Mouse (Mus musculus) small intestine, adult 2 months (tissue): Measurements from ENCODE around the gene Prss22. TPM values are rescaled to one million over a fixed set of nuclear protein-coding genes. Genes with fewer than 3 reads are reported as not detected.

Experiments used
- H3K27ac ChIP-seq: fragments of 200-500 bp; 2 replicates; pipeline ENCODE4 v1.5.1; 2012; ENCODE audit warnings: low read depth, low read length, control low read depth, inconsistent platforms; ENCODE audit not compliant: insufficient read depth
- H3K27me3 ChIP-seq: fragments of 200-500 bp; 2 replicates; pipeline ENCODE4 v1.6.1; 2012; ENCODE audit warnings: mild to moderate bottlenecking, moderate library complexity, low read length, inconsistent platforms; ENCODE audit not compliant: control insufficient read depth, insufficient read depth
- H3K36me3 ChIP-seq: fragments of 200-500 bp; 2 replicates; pipeline ENCODE4 v1.6.1; 2012; ENCODE audit warnings: mild to moderate bottlenecking, low read length, control low read depth, inconsistent platforms; ENCODE audit not compliant: control insufficient read depth, insufficient read depth
- H3K4me1 ChIP-seq: fragments of 200-500 bp; 2 replicates; pipeline ENCODE4 v1.6.1; 2012; ENCODE audit warnings: low read length, inconsistent platforms, mixed read lengths; ENCODE audit not compliant: control insufficient read depth, insufficient read depth, insufficient read length
- H3K4me3 ChIP-seq: fragments of 200-500 bp; 2 replicates; pipeline ENCODE4 v1.5.1; 2012; ENCODE audit warnings: low read depth, mild to moderate bottlenecking, control low read depth, inconsistent platforms, low read length, moderate library complexity
- CTCF ChIP-seq: fragments of 200-500 bp; IDR thresholded peaks from 2 replicates; pipeline ENCODE4 v1.5.1; 2012; ENCODE audit warnings: low read depth, mild to moderate bottlenecking, control low read depth, inconsistent platforms, low read length, moderate library complexity, mixed read lengths; ENCODE audit not compliant: insufficient replicate concordance, insufficient read length; ENCODE audit errors: extremely low read depth
- POLR2A ChIP-seq: fragments of 200-500 bp; IDR thresholded peaks from 2 replicates; pipeline ENCODE4 v1.6.1; 2012; ENCODE audit warnings: low read depth, mild to moderate bottlenecking, control low read depth, inconsistent platforms, low read length, moderate library complexity
- WGBS: fragments of 180-500 bp; shearing (Covaris S2); methylation state at CpG from one replicate; pipeline ENCODE4 v1.1.7; 2018; 5-methylcytosine and 5-hydroxymethylcytosine counted together
- polyA plus RNA-seq: library from polyadenylated mRNA; depleted of rRNA; stranded (reverse); fragments of >200 nt; gene quantifications from 2 replicates; pipeline ENCODE4 v1.2.3, GENCODE M21; 2012; rRNA removed

The Prss22 gene
- 0.06 and 0.25 TPM in 2 replicates for polyA plus RNA-seq

GRCm38 (mm10) chr17:23997901-23998300, at the start of gene Prss22:
Prss22 (minus strand) TSS chr17:23998100.
- no peak within 1 kb of the TSS for H3K4me3 ChIP-seq
- peaks cover 36% of the 10 kb centered on the region for H3K4me1 ChIP-seq
- no peak for TF ChIP-seq POLR2A
- TF ChIP-seq CTCF = no peak
- no peaks in the 10 kb centered on the region for H3K27me3 ChIP-seq
- WGBS = 80% methylated on average over 2 of the region's 2 CpGs
- H3K27ac ChIP-seq = no peak within 1 kb of the TSS
- H3K36me3 ChIP-seq = no peaks in the 10 kb centered on the region

GRCm38 (mm10) chr17:24046026-24046425, 48.1 kb upstream of the Prss22 start:
- H3K27me3 ChIP-seq = no peaks in the 10 kb centered on the region
- H3K27ac ChIP-seq = no peak overlapping the region
- no peak overlapping the region for H3K4me3 ChIP-seq
- no peak for TF ChIP-seq POLR2A
- no peak for TF ChIP-seq CTCF
- H3K36me3 ChIP-seq = peaks cover 34% of the 10 kb centered on the region
- peaks cover 27% of the 10 kb centered on the region for H3K4me1 ChIP-seq
- WGBS = 29% methylated on average over 5 of the region's 5 CpGs

GRCm38 (mm10) chr17:24045608-24046007, 47.7 kb upstream of the Prss22 start:
- no peak overlapping the region for H3K4me3 ChIP-seq
- no peak overlapping the region for H3K27ac ChIP-seq
- peaks cover 27% of the 10 kb centered on the region for H3K4me1 ChIP-seq
- no peaks in the 10 kb centered on the region for H3K27me3 ChIP-seq
- TF ChIP-seq CTCF = no peak
- TF ChIP-seq POLR2A = no peak
- peaks cover 30% of the 10 kb centered on the region for H3K36me3 ChIP-seq
- 55% methylated on average over 10 of the region's 10 CpGs for WGBS

- H3K27ac ChIP-seq = no peak overlapping the region
- H3K36me3 ChIP-seq = peaks cover 21% of the 10 kb centered on the region
- peak; percentile 39; the same call in 1 of the 2 replicates for TF ChIP-seq CTCF
- no peak for TF ChIP-seq POLR2A
- no peak overlapping the region for H3K4me3 ChIP-seq
- 28% methylated on average over 5 of the region's 5 CpGs for WGBS
- H3K4me1 ChIP-seq = peaks cover 27% of the 10 kb centered on the region
- no peaks in the 10 kb centered on the region for H3K27me3 ChIP-seq
These were observed 46.6 kb upstream of the Prss22 start for GRCm38 (mm10) chr17:24044482-24044881.

- WGBS = 44% methylated on average over 4 of the region's 4 CpGs
- peak within 1 kb of the TSS; percentile 16 for H3K4me3 ChIP-seq
- no peak for TF ChIP-seq POLR2A
- H3K27ac ChIP-seq = peak within 1 kb of the TSS; percentile 91
- H3K27me3 ChIP-seq = no peaks in the 10 kb centered on the region
- H3K36me3 ChIP-seq = no peaks in the 10 kb centered on the region
- H3K4me1 ChIP-seq = peaks cover 22% of the 10 kb centered on the region
These were observed 39.9 kb upstream of the Prss22 start, which contains the start of gene Prss27 for GRCm38 (mm10) chr17:24037844-24038243. Prss27 (plus strand) TSS chr17:24038144.

- Histone ChIP-seq H3K36me3 (no peaks in the 10 kb centered on the region), H3K4me1 (peaks cover 22% of the 10 kb centered on the region), H3K27ac (peak overlapping the region; percentile 91), H3K27me3 (no peaks in the 10 kb centered on the region), H3K4me3 (peak overlapping the region; percentile 16)
- 17% methylated on average over 13 of the region's 13 CpGs for WGBS
- TF ChIP-seq POLR2A = no peak; the same call in 1 of the 2 replicates
- no peak for TF ChIP-seq CTCF
These were observed 39.5 kb upstream of the Prss22 start for GRCm38 (mm10) chr17:24037360-24037759.

- 37% methylated on average over 6 of the region's 6 CpGs for WGBS
- no peaks in the 10 kb centered on the region for H3K27me3 ChIP-seq
- H3K27ac ChIP-seq = peak overlapping the region; percentile 91
These were observed 39.1 kb upstream of the Prss22 start for GRCm38 (mm10) chr17:24036954-24037353.

More at GRCm38 (mm10) chr17:24036954-24037353, 39.1 kb upstream of the Prss22 start:
- Histone ChIP-seq H3K4me3 (peak overlapping the region; percentile 16), H3K36me3 (no peaks in the 10 kb centered on the region), H3K4me1 (peaks cover 22% of the 10 kb centered on the region)
- TF ChIP-seq CTCF (peak; percentile 40; the same call in 1 of the 2 replicates), POLR2A (no peak)
